Mouse (Mus musculus): ENCODE data around the gene Dhdds. TPM values are rescaled to one million over a fixed set of nuclear protein-coding genes. Genes with fewer than 3 reads are reported as not detected.

Gene Dhdds
- polyA plus RNA-seq, 1 experiment: 32.2 TPM

DNA sequence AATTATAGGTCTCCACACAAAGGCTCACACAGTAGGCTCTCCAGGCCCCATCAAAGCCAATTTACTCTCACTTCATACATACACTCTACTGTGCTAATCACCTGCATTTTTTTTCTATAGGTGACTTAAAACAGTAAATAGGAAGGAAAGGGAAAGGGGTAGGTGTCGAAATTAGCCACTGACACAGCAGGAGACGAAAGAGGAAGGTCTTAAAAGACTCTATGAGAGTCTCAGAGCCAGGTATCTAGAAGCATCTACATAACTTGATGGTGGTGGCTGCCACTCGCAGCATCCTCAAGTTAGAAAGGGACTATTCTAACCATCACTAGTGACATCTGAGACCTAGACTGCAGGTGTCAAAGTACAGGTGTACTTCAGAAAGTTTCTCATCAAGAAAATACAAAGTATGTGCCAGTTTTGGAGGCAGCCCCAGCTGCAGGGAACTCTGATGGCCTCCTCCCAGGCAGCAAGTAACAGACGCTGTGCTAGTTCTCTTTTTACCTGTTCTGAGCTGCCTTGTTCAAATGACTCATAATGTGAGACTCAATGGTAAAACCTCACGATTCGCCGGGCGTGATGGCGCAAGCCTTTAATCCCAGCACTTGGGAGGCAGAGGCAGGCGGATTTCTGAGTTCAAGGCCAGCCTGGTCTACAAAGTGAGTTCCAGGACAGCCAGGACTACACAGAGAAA is 22.6 kb downstream of the Dhdds start:
- Histone ChIP-seq H3K4me1 (no peaks in the 10 kb centered on the region), H3K9me3 (no peaks in the 10 kb centered on the region), H3K4me3 (replicated peaks) (no peak overlapping the region), H3K27me3 (replicated peaks) (no peaks in the 10 kb centered on the region), H3K36me3 (replicated peaks; ENCODE audit: low read length) (peaks cover 78% of the 10 kb centered on the region)
- no peak for TF ChIP-seq GATA1 (IDR thresholded peaks at IDR 0.05; ENCODE audit: borderline replicate concordance, low read length)
- no peak for TF ChIP-seq FLI1 (IDR thresholded peaks at IDR 0.05; ENCODE audit: low read length)

DNA sequence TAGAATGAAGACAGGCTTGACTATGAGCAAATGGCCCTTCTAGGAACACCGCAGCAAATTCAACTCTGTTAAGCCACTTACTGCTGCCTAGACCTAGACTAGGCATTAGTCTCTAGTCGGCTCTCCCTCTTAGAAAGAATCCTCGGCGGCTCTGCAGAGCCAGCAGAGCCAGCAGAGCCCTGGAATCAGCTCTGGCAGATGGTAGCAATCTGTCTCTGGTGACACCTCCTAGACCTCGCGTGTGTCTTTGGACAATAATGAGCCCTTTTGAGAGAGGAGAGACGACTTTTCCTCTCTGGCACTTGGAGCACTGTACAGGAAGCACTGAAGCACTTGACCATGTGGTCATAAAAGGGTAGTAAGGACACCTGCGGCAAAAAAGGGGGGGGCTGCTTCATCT is 29.0 kb downstream of the Dhdds start:
- Histone ChIP-seq H3K36me3 (replicated peaks; ENCODE audit: low read length) (peaks cover 51% of the 10 kb centered on the region), H3K4me1 (peaks cover 24% of the 10 kb centered on the region), H3K27me3 (replicated peaks) (no peaks in the 10 kb centered on the region), H3K4me3 (replicated peaks) (no peak overlapping the region), H3K9me3 (no peaks in the 10 kb centered on the region)
- TF ChIP-seq GATA1 (IDR thresholded peaks at IDR 0.05; ENCODE audit: borderline replicate concordance, low read length) (no peak), FLI1 (IDR thresholded peaks at IDR 0.05; ENCODE audit: low read length) (no peak)

DNA sequence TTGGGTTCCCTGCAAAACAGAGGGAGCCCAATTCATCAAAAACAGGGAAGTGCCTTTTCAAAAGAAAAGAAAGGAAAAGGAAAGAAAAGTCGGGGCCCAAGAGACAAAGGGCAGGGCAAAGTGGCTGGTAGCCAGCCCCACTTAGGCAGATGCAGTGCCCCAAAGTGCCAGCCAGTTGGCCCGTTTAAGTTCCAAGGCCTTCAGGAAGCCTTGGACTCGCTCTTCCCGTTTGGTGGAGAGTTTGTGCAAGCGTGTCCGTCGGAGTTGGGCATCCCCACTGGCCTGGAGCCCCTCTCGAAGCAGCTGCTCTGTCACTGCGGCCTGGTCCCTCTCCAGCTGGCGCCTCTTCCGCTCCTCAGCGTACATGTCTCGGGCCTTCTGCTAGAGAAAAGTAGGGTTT is 29.8 kb downstream of the Dhdds start:
- TF ChIP-seq FLI1 (IDR thresholded peaks at IDR 0.05; ENCODE audit: low read length) (no peak), GATA1 (IDR thresholded peaks at IDR 0.05; ENCODE audit: borderline replicate concordance, low read length) (no peak)
- Histone ChIP-seq H3K27me3 (replicated peaks) (no peaks in the 10 kb centered on the region), H3K4me3 (replicated peaks) (no peak overlapping the region), H3K9me3 (no peaks in the 10 kb centered on the region), H3K4me1 (peaks cover 32% of the 10 kb centered on the region), H3K36me3 (replicated peaks; ENCODE audit: low read length) (peaks cover 51% of the 10 kb centered on the region)

DNA sequence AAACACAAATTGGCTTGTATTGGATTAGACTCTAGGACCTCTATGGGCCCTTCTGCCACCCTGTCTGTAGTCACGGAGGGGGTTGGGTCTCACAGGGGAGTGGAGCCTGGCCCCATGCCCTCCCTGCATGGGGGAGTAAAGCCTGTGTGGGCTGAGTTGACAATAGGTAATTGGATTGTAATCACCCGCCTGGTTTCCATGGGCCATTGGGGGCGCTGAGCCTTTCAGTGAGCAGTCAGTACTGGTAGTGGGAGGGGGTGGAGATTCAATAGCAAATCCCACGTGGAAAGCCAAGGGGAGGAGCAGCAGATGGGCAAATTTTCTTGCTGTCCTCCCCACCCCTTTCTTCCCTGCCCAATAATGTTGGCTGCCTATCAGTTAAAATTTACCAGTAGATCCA is 30.5 kb downstream of the Dhdds start:
- no peaks in the 10 kb centered on the region for H3K27me3 ChIP-seq (replicated peaks)
- H3K36me3 ChIP-seq (replicated peaks; ENCODE audit: low read length): peaks cover 53% of the 10 kb centered on the region
- no peaks in the 10 kb centered on the region for H3K9me3 ChIP-seq
- H3K4me3 ChIP-seq (replicated peaks): no peak overlapping the region
- peaks cover 35% of the 10 kb centered on the region for H3K4me1 ChIP-seq
- TF ChIP-seq GATA1 (IDR thresholded peaks at IDR 0.05; ENCODE audit: borderline replicate concordance, low read length) (no peak), FLI1 (IDR thresholded peaks at IDR 0.05; ENCODE audit: low read length) (no peak)

DNA sequence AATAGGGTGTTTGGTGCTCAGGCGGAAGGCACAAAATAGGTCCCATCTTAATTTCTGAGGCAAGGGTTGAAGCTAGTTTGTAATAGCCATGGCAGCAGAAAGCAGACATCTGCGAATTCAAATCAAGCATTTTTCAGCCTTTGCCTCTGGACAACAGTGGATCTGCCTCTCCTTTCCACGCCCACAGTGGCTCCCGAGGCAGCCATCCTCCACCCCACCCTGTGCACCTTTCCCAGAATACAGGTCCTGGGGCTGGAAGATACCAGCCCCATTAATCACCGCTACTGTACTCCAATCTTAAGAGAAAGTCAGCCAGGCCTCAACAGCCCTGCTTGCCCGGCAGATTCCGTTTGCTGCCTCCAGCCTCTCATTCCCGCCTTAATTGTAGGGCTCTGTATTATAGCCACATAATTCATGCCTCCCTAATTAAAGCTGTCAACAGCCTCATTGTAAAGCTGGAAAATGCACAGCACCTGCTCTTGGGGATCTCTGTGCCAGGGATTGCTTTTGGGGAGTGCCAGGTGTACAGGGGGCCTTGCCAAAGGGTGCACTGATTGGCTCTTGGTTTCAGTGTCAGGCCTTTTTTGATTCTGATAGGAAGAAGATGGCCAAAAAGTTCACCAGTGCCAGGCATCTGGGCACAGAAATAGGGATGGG is 31.5 kb downstream of the Dhdds start:
- Histone ChIP-seq H3K27me3 (replicated peaks) (no peaks in the 10 kb centered on the region), H3K4me3 (replicated peaks) (no peak overlapping the region), H3K9me3 (no peaks in the 10 kb centered on the region), H3K36me3 (replicated peaks; ENCODE audit: low read length) (peaks cover 51% of the 10 kb centered on the region), H3K4me1 (peaks cover 35% of the 10 kb centered on the region)
- TF ChIP-seq GATA1 (IDR thresholded peaks at IDR 0.05; ENCODE audit: borderline replicate concordance, low read length) (no peak), FLI1 (IDR thresholded peaks at IDR 0.05; ENCODE audit: low read length) (no peak)

DNA sequence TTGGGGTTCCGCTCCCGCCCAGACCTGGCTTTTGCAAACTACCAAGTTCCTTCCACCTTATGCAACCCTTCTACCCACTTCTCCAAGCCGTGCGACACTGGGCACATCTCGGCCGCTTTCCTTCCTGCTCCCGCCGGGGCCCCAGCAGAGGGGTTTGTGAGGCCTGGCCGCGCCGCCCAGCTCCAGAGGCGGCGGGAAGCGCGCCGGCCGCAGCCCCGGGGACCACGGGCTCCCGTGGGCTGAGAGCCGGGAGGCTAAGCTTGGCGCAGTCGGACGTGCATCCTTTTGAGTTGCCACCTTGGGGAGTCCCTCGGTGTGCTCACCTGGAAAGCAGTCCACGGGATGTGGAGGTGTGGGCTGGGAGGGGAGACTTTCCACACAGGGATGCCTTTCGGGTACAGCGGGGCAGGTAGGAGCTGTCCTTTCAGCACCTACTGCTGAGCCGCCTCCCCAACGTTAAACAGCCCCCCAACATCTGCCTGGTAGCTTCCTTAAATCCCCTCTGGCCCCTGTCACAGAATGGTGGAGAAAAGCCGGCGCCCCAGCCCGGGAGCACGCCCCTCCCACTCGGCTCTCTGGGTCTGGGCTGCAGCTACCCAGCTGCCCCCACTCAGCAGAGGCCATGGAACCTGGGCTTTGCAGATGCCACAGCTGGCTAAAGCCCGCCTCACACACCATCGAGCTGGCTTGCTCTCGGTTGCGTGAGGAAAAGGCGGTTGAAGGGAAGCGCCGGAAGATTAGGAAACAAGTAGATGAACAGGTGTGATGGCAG is 32.4 kb downstream of the Dhdds start, which contains the start of gene Hmgn2:
Gene Hmgn2, minus strand, starts transcription at position 501 of the 772 bp plus-strand sequence.
- Histone ChIP-seq H3K4me1 (peaks cover 35% of the 10 kb centered on the region), H3K4me3 (replicated peaks) (peak within 1 kb of the TSS; percentile 95), H3K27me3 (replicated peaks) (no peaks in the 10 kb centered on the region), H3K9me3 (no peaks in the 10 kb centered on the region), H3K36me3 (replicated peaks; ENCODE audit: low read length) (peaks cover 60% of the 10 kb centered on the region)
- no peak for TF ChIP-seq GATA1 (IDR thresholded peaks at IDR 0.05; ENCODE audit: borderline replicate concordance, low read length)
- TF ChIP-seq FLI1 (IDR thresholded peaks at IDR 0.05; ENCODE audit: low read length): no peak

DNA sequence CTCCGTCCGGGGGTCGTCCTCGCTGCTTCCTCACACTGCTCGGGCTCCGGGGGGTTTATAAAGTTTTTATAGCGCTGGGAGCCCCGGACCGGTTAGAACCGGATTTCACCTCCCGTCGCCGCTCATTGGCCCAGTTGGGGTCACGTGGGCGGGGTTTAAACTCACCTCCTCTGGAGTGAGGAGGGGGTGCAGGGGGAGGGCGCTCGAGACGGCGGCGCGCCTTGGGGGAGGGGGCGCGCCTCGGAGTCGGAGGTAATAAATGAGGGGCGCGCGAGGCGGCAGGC is 32.9 kb downstream of the Dhdds start:
- Histone ChIP-seq H3K4me1 (peaks cover 35% of the 10 kb centered on the region), H3K27me3 (replicated peaks) (no peaks in the 10 kb centered on the region), H3K36me3 (replicated peaks; ENCODE audit: low read length) (peaks cover 65% of the 10 kb centered on the region), H3K4me3 (replicated peaks) (peak overlapping the region; percentile 95), H3K9me3 (no peaks in the 10 kb centered on the region)
- TF ChIP-seq FLI1 (IDR thresholded peaks at IDR 0.05; ENCODE audit: low read length) (no peak), GATA1 (IDR thresholded peaks at IDR 0.05; ENCODE audit: borderline replicate concordance, low read length) (no peak)

DNA sequence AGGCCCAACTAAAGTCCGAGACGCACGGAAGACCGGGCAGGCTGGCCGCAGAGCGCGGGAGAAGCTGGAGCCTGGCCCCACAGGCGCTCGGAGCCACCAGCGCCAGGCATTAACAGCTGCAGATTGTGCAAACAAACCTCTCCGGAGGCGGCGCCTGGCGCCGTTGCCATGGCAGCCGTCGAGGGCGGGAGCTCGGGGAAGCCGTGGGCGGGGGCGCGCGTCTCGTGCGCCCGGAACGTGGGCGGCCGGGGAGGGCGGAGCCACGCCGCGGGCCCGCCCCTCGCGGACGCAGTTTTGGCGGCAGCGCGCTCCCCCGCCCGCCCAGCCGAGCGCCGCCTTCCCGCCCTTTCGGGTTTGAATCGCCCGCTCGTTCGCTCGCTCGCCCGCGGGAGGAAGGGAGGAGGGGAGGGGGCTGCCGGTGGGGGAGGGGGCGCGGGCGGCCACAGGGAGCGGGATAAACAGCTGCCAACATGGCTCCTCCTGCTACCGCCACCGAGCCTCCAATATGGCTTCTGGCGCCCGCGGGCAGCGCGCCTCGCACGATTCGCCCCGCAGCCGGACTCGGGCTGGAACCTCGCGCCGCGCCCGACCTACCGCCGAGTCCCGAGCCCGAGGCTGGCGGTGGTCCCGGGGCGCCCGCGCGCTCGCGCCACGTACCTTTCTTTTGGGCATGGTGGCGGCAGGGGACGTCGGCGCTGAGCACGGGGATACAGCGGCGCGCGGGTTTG is 33.4 kb downstream of the Dhdds start:
- no peak for TF ChIP-seq FLI1 (IDR thresholded peaks at IDR 0.05; ENCODE audit: low read length)
- no peak for TF ChIP-seq GATA1 (IDR thresholded peaks at IDR 0.05; ENCODE audit: borderline replicate concordance, low read length)
- Histone ChIP-seq H3K4me3 (replicated peaks) (peak overlapping the region; percentile 95), H3K36me3 (replicated peaks; ENCODE audit: low read length) (peaks cover 64% of the 10 kb centered on the region)

DNA sequence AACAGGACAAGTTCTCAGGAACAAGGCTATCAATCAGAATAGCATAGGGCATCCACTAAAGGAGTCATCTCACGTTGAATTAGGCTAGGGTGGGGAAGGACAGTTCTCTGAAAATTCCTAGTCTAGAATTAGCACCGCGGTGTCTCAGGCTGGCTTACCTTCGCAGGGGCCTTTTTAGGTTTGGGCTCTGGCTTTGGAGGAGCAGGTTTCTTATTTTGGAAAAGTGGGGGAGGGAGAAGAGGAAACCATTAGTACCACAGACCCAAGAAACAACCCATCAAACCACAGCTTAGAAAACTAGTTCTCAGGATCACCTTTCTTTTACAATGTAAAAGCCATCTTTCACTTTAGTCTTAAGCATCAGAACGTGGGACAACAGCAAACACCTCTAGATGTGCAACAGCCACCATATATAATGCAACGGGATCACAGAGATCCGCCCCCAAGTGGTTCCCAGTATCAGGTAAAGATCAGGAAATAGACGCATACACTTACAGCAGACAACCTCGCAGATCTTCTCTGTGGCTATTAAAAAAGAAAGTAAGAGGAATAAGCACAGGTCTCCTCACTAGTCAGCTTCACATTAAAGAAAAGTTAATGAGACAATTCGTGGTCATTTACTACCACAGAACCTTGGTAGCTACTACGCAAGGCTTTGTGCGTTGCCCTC is 34.3 kb downstream of the Dhdds start:
- H3K27me3 ChIP-seq (replicated peaks): no peaks in the 10 kb centered on the region
- H3K4me1 ChIP-seq: peaks cover 35% of the 10 kb centered on the region
- peak overlapping the region; percentile 95 for H3K4me3 ChIP-seq (replicated peaks)
- H3K9me3 ChIP-seq: no peaks in the 10 kb centered on the region
- peaks cover 55% of the 10 kb centered on the region for H3K36me3 ChIP-seq (replicated peaks; ENCODE audit: low read length)
- TF ChIP-seq GATA1 (IDR thresholded peaks at IDR 0.05; ENCODE audit: borderline replicate concordance, low read length) (no peak), FLI1 (IDR thresholded peaks at IDR 0.05; ENCODE audit: low read length) (no peak)

More for the DNA sequence above, 33.4 kb downstream of the Dhdds start:
- H3K9me3 ChIP-seq: no peaks in the 10 kb centered on the region
- H3K4me1 ChIP-seq: peaks cover 35% of the 10 kb centered on the region
- H3K27me3 ChIP-seq (replicated peaks): no peaks in the 10 kb centered on the region
